Mouse (Mus musculus): ENCODE results near the gene Grid1. TPM values are rescaled to one million over a fixed set of nuclear protein-coding genes. Genes with fewer than 3 reads are reported as not detected.

Grid1 gene
- total RNA-seq, 2 experiments from 2014 or later: 48.4 to 51.1 TPM

GRCm38 (mm10) chr14:35185399-35185798 is 365.5 kb downstream of the Grid1 start:
- DNase-seq (ENCODE audit: low spot score in 2 of 2): no peak

- DNase-seq (ENCODE audit: low spot score in 2 of 2): no peak
These were observed 372.3 kb downstream of the Grid1 start for GRCm38 (mm10) chr14:35192256-35192655.

GRCm38 (mm10) chr14:35197371-35197770 is 377.5 kb downstream of the Grid1 start:
- no peak for DNase-seq (ENCODE audit: low spot score in 2 of 2)

- no peak for DNase-seq (ENCODE audit: low spot score in 2 of 2)
These were observed 378.5 kb downstream of the Grid1 start for GRCm38 (mm10) chr14:35198447-35198846.

- DNase-seq (ENCODE audit: low spot score in 2 of 2): no peak
These were observed 379.0 kb downstream of the Grid1 start for GRCm38 (mm10) chr14:35198899-35199298.

- DNase-seq (ENCODE audit: low spot score in 2 of 2): no peak
These were observed 389.5 kb downstream of the Grid1 start for GRCm38 (mm10) chr14:35209444-35209843.

GRCm38 (mm10) chr14:35219021-35219420 is 399.1 kb downstream of the Grid1 start:
- no peak for DNase-seq (ENCODE audit: low spot score in 2 of 2)

- no peak for DNase-seq (ENCODE audit: low spot score in 2 of 2)
These were observed 402.3 kb downstream of the Grid1 start for GRCm38 (mm10) chr14:35222196-35222595.

- DNase-seq (ENCODE audit: low spot score in 2 of 2): no peak
These were observed 407.7 kb downstream of the Grid1 start for GRCm38 (mm10) chr14:35227581-35227980.

- no peak for DNase-seq (ENCODE audit: low spot score in 2 of 2)
These were observed 411.5 kb downstream of the Grid1 start for GRCm38 (mm10) chr14:35231384-35231783.

GRCm38 (mm10) chr14:35242882-35243281 is 423.0 kb downstream of the Grid1 start:
- DNase-seq (ENCODE audit: low spot score in 2 of 2): no peak

GRCm38 (mm10) chr14:35244776-35245548 is 425.1 kb downstream of the Grid1 start:
- DNase-seq (ENCODE audit: low spot score in 2 of 2): no peak

- DNase-seq (ENCODE audit: low spot score in 2 of 2): no peak
These were observed 430.5 kb downstream of the Grid1 start for GRCm38 (mm10) chr14:35250412-35250811.

GRCm38 (mm10) chr14:35254477-35254876 is 434.6 kb downstream of the Grid1 start:
- no peak for DNase-seq (ENCODE audit: low spot score in 2 of 2)

GRCm38 (mm10) chr14:35270260-35270659 is 450.4 kb downstream of the Grid1 start:
- DNase-seq (ENCODE audit: low spot score in 2 of 2): no peak

- DNase-seq (ENCODE audit: low spot score in 2 of 2): no peak
These were observed 489.3 kb downstream of the Grid1 start for GRCm38 (mm10) chr14:35309201-35309600.

- DNase-seq (ENCODE audit: low spot score in 2 of 2): no peak
These were observed 493.7 kb downstream of the Grid1 start for GRCm38 (mm10) chr14:35313380-35314299.

GRCm38 (mm10) chr14:35326306-35326705 is 506.4 kb downstream of the Grid1 start:
- DNase-seq (ENCODE audit: low spot score in 2 of 2): peak; percentile 37 to 53

- DNase-seq (ENCODE audit: low spot score in 2 of 2): no peak
These were observed 516.7 kb downstream of the Grid1 start for GRCm38 (mm10) chr14:35336561-35336960.

GRCm38 (mm10) chr14:35356011-35356410 is 536.1 kb downstream of the Grid1 start:
- no peak for DNase-seq (ENCODE audit: low spot score in 2 of 2)

- DNase-seq (ENCODE audit: low spot score in 2 of 2): no peak
These were observed 536.7 kb downstream of the Grid1 start for GRCm38 (mm10) chr14:35356480-35357085.

Data from layer of hippocampus, postnatal 10 days (tissue).